Mouse (Mus musculus) liver, postnatal 0 days (tissue): Measurements from ENCODE around the gene Gm2016.
"Not testable (repeated sequence)": the region's sequence is repeated elsewhere in the genome, so short reads cannot be mapped to it uniquely, and the experiment has no call there.

Source experiments
- CTCF ChIP-seq: sonication (generic); IDR thresholded peaks from 2 replicates; pipeline ENCODE4 v1.5.1; 2016; ENCODE audit warnings: antibody characterized with exemption, low read depth
- EP300 ChIP-seq: IDR thresholded peaks from 2 replicates; pipeline ENCODE4 v1.6.1; 2016; ENCODE audit warnings: antibody characterized with exemption, low read depth, mild to moderate bottlenecking

DNA sequence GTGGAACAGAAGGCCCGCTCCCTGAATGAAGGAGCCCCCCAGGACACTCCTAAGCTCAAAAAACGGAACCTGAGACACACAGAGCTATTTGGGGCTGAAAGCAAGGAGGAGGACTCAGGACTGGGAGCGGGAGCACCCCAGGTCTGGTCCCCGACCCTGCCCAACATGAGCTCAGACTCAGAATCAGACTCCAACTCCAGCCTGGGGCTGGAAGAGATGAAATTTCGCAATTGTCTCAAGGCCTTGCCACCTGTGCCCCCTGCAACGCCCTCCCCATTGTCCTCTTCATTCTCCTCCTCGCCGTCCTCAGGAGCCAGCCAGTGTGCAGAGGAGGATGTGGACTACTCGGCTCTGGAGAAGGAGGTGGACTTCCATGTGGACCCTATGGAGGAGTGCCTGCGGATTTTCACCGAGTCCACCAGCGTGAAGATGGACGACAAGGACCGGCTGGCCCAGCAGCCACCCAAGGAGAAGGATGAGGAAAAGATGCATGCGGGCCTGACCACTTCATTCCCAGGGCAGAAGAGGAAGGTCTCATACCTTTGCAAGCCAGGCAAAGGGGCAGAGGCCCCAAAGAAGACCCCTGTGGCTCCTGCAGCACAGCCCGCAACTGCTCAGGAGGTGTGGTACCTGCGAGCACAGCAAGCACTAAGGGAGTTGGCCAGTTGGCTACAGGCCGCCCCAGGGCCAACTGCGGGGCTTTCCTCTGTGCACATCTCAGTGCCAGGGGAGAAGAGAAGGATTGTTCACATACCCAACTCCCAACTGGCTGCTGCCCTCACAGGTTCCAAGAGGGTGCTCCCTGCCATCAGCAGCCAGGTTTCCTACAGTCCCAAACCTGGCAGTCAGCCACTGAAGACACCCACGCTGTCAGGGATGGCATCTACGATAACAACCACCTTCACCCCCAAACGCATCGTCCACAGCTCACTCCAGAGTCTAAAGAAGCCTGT lies 11.9 kb upstream of the Gm2016 start:
- not testable (repeated sequence) for TF ChIP-seq CTCF, EP300
